Mouse (Mus musculus) yolk sac, embryonic 10.5 days (tissue): ENCODE measurements around the gene Prkar2a.

Experiments used
- DNase-seq: peaks from one replicate; pipeline ENCODE4 v3.0.0-alpha.2; 2017; ENCODE audit warnings: low spot score

Gene Prkar2a

DNA sequence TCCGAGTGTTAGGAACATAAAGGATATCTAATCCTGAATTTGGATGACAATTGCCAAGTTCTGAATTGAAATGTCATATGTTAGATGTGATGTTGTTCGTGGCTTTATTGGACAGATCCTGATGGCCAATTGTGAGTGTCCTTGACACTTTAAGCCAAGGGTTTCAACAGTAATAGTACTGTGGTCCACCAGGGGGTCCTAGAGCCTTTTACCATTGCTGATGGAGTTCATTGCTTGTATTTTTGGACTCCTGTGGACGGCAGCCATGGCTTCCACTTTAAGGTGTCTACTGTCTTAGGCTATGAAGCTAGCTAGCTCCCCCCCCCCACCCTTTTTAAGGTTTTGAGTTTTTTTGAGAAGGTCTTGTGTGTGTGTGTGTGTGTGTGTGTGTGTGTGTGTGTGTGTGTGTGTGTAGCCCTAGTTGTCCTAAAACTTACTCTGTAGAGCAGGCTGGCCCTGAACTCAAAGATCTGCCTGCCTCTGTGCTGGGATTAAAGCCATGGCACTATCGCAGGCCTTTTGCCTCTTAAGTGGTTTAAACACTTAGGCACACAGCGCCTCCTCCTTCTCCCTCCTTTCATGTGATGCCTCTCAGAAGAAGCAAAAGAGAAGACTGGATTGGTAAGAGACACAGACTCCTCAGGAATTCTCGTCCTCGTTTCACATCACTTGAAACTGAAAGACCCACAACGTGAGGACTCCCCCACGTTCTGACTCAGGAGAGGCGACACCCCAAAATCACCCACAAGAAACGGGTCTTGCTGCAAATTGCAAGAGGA is 63.2 kb downstream of the Prkar2a start:
- no peak for DNase-seq

DNA sequence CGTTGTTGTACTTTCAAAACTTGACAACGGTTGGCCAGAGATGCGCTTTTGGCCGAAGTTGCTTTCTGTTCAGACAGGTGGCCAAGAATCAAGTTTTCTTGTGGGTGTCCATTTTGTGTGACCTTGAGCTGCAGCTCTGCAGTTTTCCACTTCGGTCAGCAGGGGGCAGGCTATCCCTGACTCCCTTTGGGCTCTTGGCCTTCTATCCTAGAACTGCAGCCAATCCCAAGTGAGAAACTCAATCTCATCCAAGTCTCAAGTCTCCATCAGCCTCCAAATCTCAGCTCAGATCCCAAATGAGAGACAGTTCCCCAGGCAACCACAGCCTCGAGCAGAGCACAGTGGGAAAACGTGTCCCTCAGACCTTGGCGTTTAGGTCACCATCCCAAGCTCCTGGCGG is 64.2 kb downstream of the Prkar2a start:
- DNase-seq: peak; percentile 63

DNA sequence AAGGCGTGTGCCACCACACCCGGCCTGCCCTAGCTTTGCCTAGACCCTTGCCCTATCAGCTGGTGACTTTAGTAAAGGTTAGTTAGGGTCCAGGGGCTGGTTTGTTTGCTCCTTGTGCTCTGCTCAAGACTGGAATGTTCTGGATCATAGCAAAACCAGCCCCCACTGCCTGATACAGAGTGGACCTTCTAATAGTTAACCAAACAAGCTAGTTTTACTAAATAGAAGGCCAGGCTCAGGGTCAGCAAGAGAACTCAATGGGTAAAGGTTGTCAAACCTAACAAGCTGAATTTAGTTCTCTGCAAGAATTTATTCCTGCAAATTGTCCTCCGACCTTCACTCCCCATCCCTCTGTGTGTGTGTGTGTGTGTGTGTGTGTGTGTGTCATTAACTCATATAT is 64.9 kb downstream of the Prkar2a start:
- DNase-seq: peak; percentile 73

DNA sequence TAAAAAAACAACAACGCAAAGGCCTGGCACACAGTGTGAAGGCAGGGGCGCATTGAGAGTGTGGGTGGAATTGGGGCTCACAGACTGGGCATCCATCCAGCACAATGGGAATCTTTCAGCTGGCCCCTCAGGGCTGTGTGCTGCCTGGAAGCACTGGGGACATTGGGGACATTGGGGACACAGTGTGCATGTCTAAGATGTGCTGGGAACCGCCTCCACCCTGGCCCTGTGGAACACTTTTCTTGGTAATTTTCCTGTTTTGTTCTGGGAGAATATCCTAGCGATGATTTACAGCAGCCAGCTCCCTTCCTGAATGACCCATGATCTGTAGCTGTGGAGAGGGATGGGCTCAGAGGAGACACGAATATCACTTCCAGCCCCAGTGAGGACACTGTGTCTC is 65.3 kb downstream of the Prkar2a start:
- no peak for DNase-seq

DNA sequence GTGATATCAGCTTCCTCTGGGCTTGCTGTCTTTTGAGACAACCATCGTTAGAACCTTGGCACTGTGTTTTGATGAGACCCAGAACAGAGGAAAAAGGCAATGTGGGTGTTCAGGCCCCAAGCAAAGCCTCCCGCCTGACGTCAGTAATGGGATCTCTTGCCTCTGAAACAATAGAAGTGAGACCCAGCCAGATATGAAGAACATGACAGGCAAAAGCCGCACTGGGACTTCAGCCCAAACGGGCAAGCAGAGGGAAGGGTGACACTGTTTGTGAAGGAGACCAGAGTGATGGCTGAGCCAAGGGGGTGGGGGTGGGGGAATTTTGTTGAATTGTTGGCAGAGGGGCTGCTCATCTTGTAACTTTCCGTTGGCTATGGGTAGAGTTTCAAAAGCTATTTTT is 68.3 kb downstream of the Prkar2a start:
- DNase-seq: no peak

DNA sequence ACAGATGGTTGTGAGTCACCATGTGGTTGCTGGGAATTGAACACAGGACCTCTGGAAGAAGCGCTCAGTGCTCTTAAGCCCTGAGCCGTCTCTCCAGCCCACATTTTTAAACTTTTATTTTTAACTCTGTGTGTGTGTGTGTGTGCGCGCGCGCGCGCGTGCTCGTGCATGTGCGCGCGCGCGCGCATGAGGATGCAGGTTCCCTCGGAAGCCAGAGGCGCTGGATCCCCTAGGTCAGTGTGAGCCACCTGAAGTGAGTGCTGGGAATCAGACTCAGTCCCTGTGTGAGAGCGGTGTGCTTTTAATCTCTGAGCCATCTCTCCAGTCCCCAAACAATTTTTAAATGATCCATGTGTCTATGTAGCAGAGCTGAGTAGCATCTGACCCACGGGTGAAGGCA is 70.0 kb downstream of the Prkar2a start:
- DNase-seq: no peak

DNA sequence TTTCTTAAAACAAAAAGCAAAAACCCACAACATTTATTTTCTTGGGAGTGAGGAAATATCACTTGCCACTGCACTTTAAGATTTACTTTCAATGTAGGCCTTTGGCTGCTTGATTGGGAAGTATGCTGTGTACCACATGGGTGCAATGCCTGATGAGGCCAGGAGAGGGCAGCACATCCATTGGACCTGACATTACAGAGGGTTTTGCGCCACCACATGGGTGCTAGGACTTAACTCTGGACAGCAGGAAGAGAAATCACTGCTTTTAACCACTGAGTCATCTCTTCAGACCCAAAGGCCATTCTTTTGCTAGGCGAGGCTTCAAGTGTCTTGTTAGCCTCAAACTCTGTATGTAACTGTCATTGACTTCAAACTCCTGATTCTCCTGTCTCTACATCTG is 70.7 kb downstream of the Prkar2a start:
- DNase-seq: no peak

DNA sequence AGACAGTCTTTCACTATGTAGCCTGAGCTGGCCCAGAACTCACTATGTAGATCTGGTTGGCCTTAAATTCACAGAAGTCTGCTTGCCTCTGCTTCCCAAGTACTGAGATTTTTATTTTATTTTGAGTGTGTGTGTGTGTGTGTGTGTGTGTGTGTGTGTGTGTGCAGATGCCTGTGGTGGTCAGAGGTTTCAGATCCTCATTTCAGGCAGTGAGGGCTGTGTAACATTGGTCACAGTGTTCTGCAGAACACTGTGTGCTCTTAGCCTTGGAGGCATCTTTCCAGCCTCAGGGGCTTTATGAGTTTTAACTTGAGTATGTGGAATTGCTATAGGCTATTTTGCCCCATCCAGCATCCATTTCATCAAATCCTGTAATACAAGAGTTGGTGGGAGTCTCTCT is 72.4 kb downstream of the Prkar2a start:
- DNase-seq: no peak

DNA sequence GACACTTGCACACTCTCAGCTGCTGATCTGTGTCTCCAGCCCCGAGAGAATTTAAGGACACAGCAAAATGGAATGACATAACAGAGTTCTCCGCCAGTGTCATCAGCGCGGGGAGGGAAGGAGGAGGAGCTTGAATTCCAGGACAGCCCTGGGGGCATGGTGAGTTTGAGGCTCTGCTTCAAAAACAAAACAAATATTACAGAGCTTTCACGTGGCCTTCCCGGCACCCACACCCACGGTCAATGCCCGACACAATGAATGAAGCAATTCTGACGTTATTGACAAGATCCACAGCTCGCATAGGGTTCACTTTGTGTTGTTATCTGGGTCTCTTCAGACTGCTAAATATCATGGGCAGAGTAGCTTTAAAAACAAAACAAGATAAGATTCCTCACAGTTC is 75.9 kb downstream of the Prkar2a start:
- no peak for DNase-seq

DNA sequence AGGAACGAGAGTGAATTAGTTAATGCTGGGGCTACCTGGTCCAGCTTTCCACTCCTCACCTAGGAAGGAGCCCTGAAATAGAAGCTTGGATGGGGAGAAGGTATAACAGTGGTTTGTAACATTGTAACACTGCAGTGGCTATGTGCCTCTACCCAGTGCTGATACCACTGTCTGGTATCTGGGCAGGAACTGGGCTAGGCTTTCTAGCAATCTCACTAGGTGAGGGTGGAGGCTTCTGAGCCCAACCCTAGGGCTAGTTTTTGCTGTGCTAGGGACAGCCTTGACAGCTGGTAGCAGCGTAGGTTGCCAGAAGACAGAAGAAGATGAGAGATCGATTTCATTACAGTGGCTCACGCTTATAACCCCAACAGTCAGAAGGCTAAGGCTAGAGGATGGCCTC is 87.5 kb downstream of the Prkar2a start:
- no peak for DNase-seq

DNA sequence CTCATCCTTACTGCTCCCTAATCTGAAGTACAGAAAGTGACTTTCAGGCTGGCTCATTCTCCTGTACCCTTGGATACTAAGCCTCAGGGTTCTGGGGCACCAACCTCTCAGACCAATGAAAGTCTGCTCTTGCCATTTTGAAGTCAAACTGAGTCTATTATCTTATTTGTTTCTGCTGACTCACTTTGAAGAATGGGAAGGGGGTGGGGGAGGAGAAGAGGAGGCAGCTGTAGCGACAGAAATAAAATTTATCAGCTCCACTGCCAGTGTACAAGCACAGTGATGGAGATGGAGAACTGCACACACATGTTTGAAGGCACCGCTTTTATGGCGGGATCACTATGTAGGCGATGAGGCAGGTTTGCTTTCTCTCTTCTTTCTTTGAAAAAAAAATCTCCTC is 88.2 kb downstream of the Prkar2a start:
- no peak for DNase-seq

DNA sequence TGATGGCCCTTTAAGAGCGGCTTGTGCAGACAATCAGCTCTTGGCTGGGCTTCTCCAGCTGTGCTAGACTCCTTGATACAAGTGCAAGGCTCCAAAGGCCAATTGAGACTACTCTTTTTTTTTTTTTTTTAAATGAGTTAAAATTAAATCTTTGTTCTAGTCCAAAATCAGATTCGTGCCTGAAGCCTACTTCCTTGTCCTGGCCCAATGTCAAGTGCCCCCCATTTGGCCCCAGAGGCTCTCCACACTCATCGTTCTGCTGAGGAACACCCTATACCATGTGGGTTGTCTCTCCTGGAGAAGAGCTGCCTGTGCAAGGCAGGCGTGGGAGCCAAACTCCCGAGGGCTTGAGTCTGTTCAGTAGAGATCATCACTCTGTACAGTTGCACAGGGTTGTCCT is 91.8 kb downstream of the Prkar2a start:
- no peak for DNase-seq

DNA sequence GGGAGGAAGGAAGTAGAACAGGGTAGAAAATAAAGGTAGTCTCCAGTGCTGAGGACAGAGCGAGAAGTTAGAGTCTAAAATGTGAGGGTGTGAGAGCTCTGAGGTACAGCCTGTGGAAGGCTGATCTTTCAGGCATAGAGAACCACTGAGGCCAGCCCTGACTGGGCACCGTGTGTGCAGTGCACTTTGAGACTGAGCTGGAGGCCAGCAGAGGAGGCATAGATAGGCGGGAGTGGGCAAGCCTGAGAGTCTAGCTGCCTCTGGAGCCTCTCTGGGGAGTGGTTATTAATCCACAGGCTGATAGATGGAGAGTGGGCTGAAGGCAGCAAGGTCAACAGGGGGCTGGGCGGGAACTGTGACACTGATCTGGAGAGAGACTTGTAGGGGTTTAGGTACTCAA is 92.8 kb downstream of the Prkar2a start:
- no peak for DNase-seq

DNA sequence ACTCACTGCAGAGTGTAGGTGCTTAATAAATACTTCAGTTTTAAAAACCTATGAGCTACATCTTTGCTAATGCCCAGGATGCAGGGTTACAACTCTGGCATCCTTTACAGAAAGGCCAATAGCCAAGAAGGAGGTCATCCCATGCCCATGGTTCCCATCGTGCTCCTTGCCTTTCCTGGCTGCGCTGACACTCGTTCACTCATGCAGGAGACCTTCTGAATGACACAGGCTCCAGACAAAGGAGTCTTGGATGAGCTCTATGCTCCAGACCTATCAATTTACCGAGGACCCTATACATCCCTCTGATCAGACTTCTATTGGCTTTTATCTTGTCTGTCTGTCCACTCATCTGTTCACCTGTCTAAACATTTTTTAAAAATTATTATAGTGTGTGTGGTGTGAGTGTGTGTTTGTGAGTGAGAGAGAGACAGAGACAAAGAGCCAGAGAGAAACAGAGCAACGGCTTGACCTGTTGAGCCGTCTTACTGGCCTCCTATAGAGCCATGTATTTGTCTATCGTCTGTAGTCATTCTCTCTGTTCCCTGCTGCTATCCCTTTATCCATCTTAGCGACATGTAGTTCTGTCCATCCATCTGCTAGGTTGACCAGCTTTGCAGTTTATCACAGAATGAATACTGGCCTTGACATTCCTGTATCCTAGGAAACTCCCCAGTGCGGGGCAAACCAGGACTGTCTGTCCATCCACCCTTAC is 93.9 kb downstream of the Prkar2a start:
- DNase-seq: no peak

DNA sequence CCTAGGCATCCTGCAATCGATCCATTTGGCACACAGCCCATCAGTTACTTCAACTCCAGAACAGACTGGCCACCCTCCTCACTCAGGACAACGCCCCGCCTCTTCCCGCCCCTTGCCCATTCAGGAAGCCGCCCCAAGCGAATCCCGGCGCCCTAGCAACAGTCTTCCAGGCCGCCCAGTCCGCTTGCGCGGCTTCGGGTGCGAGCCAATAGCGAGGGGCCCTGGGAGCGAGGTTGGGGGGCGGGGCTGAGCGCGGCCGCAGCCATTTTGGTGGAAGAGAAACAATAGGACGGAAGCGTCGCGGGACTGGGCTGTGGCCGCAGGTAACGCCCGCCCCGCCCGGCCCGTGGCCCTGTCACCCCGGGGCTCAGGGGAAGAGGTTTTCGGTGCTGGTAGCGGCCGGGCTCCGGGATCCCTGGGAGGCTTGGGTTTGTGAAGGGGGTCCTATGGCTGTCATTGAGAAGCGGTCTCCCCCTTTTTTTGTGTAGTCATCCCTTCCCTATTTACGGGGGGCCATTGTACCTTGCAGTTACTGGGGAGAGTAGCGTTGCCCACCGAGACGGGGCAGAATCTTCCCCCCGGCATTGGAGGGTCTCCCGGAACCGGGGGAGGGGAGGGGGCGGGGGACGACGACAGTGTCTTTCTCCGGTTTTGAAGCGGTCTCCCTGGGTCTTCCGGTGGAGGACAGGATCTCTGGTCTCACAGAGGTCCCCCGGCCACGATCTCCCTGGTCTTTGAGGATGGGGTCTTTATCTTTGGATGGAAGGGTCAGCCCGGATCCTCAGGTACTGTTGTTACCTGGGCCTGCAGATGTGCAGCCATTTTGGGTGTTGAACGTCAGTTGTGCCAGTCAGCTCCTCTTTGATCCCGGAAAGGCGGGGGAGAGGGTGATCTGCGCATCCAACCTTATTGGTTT is 94.7 kb downstream of the Prkar2a start, which contains the start of gene Ip6k2:
Gene Ip6k2 (plus strand): TSS at position 249 of the 916 bp plus-strand sequence.
- peak; percentile 98 for DNase-seq

DNA sequence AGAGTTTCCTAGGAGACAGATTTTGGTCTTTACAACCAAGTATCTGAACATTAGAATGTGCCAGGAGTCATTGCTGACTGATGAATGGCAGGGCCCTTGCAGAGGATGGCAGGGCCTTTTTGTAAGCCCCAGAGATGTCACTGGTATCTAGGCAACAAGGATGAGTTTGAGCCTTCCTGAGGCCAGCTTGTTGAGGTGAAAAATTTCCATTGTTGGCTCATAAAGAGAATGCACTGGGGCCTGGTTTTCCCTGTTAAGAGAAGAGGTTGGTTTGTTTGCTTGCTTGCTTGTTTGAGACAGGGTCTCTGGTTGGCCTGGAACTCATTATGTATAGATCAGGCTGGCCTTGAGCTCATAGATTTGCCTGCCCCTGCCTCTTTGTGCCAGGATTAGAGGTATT is 96.3 kb downstream of the Prkar2a start:
- DNase-seq: no peak

DNA sequence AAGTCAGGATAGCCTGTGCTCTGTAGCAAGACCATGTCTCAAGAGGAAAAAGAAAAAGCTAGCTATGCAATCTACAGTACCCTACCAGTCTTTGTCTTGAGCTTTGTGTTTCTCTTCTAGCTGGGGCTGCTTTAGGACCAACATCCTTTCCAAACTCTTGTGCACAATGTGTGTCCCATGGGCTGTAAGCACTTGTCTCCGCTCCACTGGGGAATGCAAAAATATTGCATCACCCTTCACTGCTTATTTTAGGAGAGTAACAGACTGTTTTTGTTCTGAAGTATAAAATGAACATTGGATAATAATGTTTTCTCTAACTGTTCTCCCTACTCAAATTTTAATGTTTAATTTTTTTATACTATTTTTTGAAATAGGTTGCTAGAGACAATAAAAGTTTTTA is 97.4 kb downstream of the Prkar2a start:
- DNase-seq: no peak

DNA sequence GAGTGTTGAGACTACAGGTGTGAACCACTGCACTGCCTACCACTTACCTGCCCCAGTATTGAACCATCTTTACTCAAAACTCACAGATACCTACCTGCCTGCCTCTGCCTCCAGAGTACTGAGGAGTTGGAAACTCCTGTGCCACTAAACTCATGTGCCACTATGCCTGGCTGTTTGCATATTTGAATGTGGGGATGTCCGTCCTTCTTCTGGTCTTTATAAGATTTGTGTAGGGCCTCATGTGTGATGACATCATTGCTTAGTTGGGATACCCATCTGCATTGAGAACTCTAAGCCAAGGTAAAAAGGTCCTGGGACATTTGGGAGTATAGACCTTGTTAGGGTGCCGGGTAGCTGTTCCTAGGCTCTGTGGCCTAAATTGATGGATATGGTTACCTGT is 98.0 kb downstream of the Prkar2a start:
- DNase-seq: no peak

DNA sequence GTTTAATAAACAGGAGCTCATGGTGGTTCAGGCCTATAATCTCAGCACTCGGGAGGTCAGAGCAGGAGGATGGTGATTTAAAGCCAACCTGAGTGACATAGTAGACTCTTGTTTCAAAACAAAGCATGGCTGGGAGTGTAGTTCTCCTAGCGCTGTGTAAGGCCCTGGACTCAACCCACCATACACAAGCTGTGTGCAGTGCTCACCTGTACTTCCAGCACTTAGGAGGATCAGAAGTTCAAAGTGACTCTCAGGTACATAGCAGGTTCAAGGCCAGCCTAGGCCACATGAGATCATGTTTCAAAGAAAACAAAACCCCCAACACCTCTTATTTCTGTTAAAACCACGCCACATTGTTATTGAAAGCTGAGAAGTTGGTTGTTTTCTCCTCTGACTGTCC is 99.6 kb downstream of the Prkar2a start:
- DNase-seq: no peak

DNA sequence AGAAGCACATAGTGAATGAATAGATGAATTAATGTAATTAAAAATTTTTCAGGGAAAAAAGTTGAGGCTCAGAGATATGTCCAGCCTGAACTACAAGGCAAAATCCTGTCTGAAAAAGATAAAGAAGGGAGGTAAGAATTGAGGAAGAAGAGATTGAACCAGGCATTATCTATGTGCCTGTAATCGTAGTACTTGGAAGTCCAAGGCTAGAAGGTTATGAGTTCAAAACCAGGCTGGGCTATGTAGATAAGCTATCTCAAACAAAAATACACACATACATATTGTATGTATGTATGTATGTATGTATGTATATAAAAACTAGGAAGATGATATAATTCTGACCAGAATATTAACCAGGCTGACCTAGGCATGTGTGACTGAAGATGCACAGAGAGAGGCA is 103.2 kb downstream of the Prkar2a start:
- no peak for DNase-seq

DNA sequence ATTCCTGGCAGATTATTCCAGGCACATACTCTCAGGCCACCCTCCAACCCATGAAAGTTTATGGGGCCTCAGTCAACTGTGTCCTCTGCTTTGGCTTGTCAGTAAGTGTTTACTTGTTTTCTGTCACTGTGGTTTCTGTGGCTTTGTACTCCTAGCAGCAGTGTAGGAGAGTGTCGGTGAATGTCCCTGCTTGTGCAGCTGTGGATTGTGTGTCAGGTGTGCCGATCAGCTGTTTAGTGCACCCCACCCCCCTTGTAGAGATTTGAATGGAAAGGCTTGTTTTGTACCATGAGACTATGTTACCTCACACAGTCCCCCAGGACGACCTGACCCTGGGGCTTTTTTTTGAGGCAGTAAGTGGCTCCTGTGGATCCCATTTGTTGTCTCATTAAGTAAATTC is 103.6 kb downstream of the Prkar2a start:
- DNase-seq: no peak

DNA sequence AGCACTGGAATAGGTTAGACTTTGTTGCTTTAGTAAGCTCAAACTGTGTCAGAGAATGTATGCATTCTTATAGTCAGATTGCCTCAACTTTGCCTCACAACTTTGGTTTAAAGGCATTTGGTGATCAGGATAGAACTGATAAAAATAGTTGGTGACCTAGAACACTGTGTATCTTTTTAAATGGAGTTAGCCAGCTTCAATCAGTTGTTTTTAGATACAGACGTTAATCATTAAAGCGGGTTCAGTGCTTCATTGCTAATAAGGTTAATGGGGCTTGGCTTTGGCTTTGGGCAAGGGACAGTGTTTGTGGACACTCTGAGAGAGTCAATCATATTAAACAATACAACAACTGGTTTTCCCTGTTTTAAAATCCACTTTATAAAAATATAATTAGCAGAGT is 106.2 kb downstream of the Prkar2a start:
- no peak for DNase-seq

DNA sequence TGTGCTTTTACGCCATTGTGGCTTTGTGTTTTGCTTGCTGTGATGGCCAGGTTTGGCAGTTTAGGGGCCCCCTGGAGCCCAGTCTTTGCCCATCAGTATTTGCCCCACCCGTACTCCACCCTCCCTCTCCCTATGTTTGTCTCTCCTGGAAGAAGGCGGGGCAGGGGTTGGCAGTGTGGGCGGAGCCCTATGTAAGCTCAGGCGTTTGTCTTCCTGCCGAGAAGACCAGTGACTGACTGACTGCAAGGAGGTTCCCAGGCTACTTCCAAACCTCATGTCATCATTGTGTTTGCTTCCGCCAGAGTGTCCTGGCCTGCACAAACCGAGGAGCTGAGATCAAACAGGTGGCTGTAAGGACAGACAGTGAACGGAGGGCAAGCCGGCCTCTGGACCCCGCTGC is 106.6 kb downstream of the Prkar2a start:
- DNase-seq: peak; percentile 76
